Mouse (Mus musculus) CH12.LX (cell line): ENCODE measurements around the gene Samd4. TPM values are rescaled to one million over a fixed set of nuclear protein-coding genes. Genes with fewer than 3 reads are reported as not detected.

ENCODE experiments used
- DNase-seq: peaks from one replicate; pipeline ENCODE4 v3.0.0-alpha.2; 2013; ENCODE audit errors: extremely low read depth
- H3K27ac ChIP-seq: 2 replicates; pipeline ENCODE4 v1.5.1; 2012; ENCODE audit warnings: low read depth, mild to moderate bottlenecking, control low read depth, moderate library complexity; ENCODE audit not compliant: insufficient read depth
- H3K27me3 ChIP-seq: replicated peaks from 2 replicates; pipeline ENCODE3; 2012; ENCODE audit warnings: inconsistent platforms
- H3K36me3 ChIP-seq, 2 experiments: replicated peaks in 1 of 2; 2 replicates each; pipeline versions ENCODE3 to v1.6.1; 2012; ENCODE audit warnings: inconsistent platforms in 1 of 2, low read length in 1 of 2, mild to moderate bottlenecking in 1 of 2, mixed read lengths in 1 of 2, moderate library complexity in 1 of 2; ENCODE audit not compliant: control insufficient read depth in 1 of 2, insufficient read depth in 1 of 2
- H3K4me1 ChIP-seq, 2 experiments: 2 replicates each; pipeline ENCODE4 v1.6.1; 2012; ENCODE audit warnings: inconsistent platforms in 1 of 2, moderate library complexity in 1 of 2; ENCODE audit not compliant: insufficient read depth in 2 of 2, control insufficient read depth in 1 of 2
- H3K4me2 ChIP-seq: 2 replicates; pipeline ENCODE4 v1.6.1; 2012; ENCODE audit warnings: low read depth, mild to moderate bottlenecking, control low read depth; ENCODE audit not compliant: poor library complexity, insufficient read depth, severe bottlenecking
- H3K4me3 ChIP-seq, 3 experiments: fragments of 150-350 bp in 1 of 3; sonication (generic) in 1 of 3; replicated peaks in 1 of 3; 2 replicates each; pipeline versions ENCODE3 to v1.5.1; 2011 to 2012; ENCODE audit warnings: low read depth in 2 of 3, low read length in 2 of 3, mild to moderate bottlenecking in 2 of 3, moderate library complexity in 2 of 3, control low read depth in 1 of 3, improper control_type of control experiment in 1 of 3, inconsistent platforms in 1 of 3, mixed read lengths in 1 of 3; ENCODE audit not compliant: poor library complexity in 1 of 3
- H3K79me2 ChIP-seq: replicated peaks from 2 replicates; pipeline ENCODE4 v1.6.1; 2012; ENCODE audit warnings: mild to moderate bottlenecking, moderate library complexity; ENCODE audit not compliant: control insufficient read depth, poor library complexity, insufficient read depth, severe bottlenecking; ENCODE audit errors: extremely low read depth
- H3K9ac ChIP-seq: 2 replicates; pipeline ENCODE4 v1.6.1; 2012; ENCODE audit warnings: low read depth, mild to moderate bottlenecking, control low read depth, moderate library complexity; ENCODE audit not compliant: insufficient read depth
- H3K9me3 ChIP-seq: replicated peaks from 2 replicates; pipeline ENCODE3; 2012; ENCODE audit warnings: low read length, inconsistent platforms, mixed read lengths
- BHLHE40 ChIP-seq: IDR thresholded peaks from 2 replicates; pipeline ENCODE4 v1.6.1; 2011; ENCODE audit warnings: mild to moderate bottlenecking, low read depth, low read length, improper control_type of control experiment
- CHD2 ChIP-seq: IDR thresholded peaks from 2 replicates; pipeline ENCODE4 v1.6.1; 2011; ENCODE audit warnings: low read length, improper control_type of control experiment
- E2F4 ChIP-seq: IDR thresholded peaks from 2 replicates; pipeline ENCODE4 v1.6.1; 2011; ENCODE audit warnings: low read depth, low read length, improper control_type of control experiment; ENCODE audit not compliant: insufficient replicate concordance
- EP300 ChIP-seq: IDR thresholded peaks from 2 replicates; pipeline ENCODE4 v1.6.1; 2011; ENCODE audit warnings: low read length, improper control_type of control experiment
- ETS1 ChIP-seq: conservative IDR thresholded peaks from 2 replicates; pipeline ENCODE4 v1.6.1; 2012; ENCODE audit warnings: low read depth, mild to moderate bottlenecking, inconsistent platforms, low read length, improper control_type of control experiment, moderate library complexity
- GABPA ChIP-seq: IDR thresholded peaks from 2 replicates; pipeline ENCODE4 v1.6.1; 2012; ENCODE audit warnings: low read depth, low read length, improper control_type of control experiment, inconsistent platforms; ENCODE audit not compliant: insufficient replicate concordance
- HCFC1 ChIP-seq: IDR thresholded peaks from 2 replicates; pipeline ENCODE4 v1.6.1; 2012; ENCODE audit warnings: low read depth, mild to moderate bottlenecking, inconsistent platforms, low read length, improper control_type of control experiment
- IRF4 ChIP-seq: IDR thresholded peaks from 2 replicates; pipeline ENCODE4 v1.6.1; 2014; ENCODE audit warnings: low read depth, mild to moderate bottlenecking, inconsistent platforms, low read length, improper control_type of control experiment
- MAZ ChIP-seq: IDR thresholded peaks from 2 replicates; pipeline ENCODE4 v1.6.1; 2012; ENCODE audit warnings: low read depth, mild to moderate bottlenecking, inconsistent platforms, low read length, improper control_type of control experiment, moderate library complexity
- MEF2A ChIP-seq: IDR thresholded peaks from 2 replicates; pipeline ENCODE4 v1.6.1; 2014; ENCODE audit warnings: low read depth, mild to moderate bottlenecking, inconsistent platforms, low read length, improper control_type of control experiment, borderline replicate concordance
- NELFE ChIP-seq: IDR thresholded peaks from 2 replicates; pipeline ENCODE4 v1.6.1; 2011; ENCODE audit warnings: low read depth, low read length, improper control_type of control experiment
- POLR2A ChIP-seq: IDR thresholded peaks from 2 replicates; pipeline ENCODE4 v1.6.1; 2011; ENCODE audit warnings: low read depth, mild to moderate bottlenecking, improper control_type of control experiment, low read length
- POLR2AphosphoS2 ChIP-seq: IDR thresholded peaks from 2 replicates; pipeline ENCODE4 v1.6.1; 2011; ENCODE audit warnings: low read depth, low read length, improper control_type of control experiment
- RAD21 ChIP-seq: IDR thresholded peaks from 2 replicates; pipeline ENCODE4 v1.6.1; 2011; ENCODE audit warnings: low read depth, mild to moderate bottlenecking, low read length, improper control_type of control experiment, moderate library complexity
- SMC3 ChIP-seq: IDR thresholded peaks from 2 replicates; pipeline ENCODE4 v1.6.1; 2011; ENCODE audit warnings: low read depth, low read length, improper control_type of control experiment
- TBP ChIP-seq: conservative IDR thresholded peaks from 2 replicates; pipeline ENCODE4 v1.6.1; 2011; ENCODE audit warnings: low read depth, low read length, improper control_type of control experiment
- UBTF ChIP-seq: IDR thresholded peaks from 2 replicates; pipeline ENCODE4 v1.6.1; 2012; ENCODE audit warnings: low read depth, mild to moderate bottlenecking, inconsistent platforms, low read length, improper control_type of control experiment, moderate library complexity
- ZMIZ1 ChIP-seq: IDR thresholded peaks from 2 replicates; pipeline ENCODE4 v1.6.1; 2012; ENCODE audit warnings: low read depth, mild to moderate bottlenecking, inconsistent platforms, low read length, improper control_type of control experiment
- ZNF384 ChIP-seq: IDR thresholded peaks from 2 replicates; pipeline ENCODE4 v1.6.1; 2012; ENCODE audit warnings: low read depth, low read length, improper control_type of control experiment, inconsistent platforms
- dilution Hi-C: fragments of 300-500 bp; cut with MboI; formaldehyde crosslinking; loops from 2 replicates; pipeline ENCODE4 v1.14.3; 2020; ENCODE audit warnings: low sequenced_read_pairs; ENCODE audit not compliant: extremely low pct_unique_long_range_greater_than_20kb, extremely low pct_ligation_motif_present
- in situ Hi-C: fragments of 300-500 bp; cut with MboI; formaldehyde crosslinking; loops from 3 replicates; pipeline ENCODE4 v1.14.3; 2019; ENCODE audit warnings: low sequenced_read_pairs, low pct_ligation_motif_present, low pct_unique_long_range_greater_than_20kb, mixed read lengths
- polyA plus RNA-seq: library from polyadenylated mRNA; unstranded; fragments of >175 nt; gene quantifications from 2 replicates; pipeline ENCODE4 v1.2.1, GENCODE M21; 2012; ENCODE audit warnings: low read depth; ENCODE audit not compliant: insufficient read length
- total RNA-seq, 2 experiments: library from RNA; depleted of rRNA; stranded (reverse); fragments of 300-350 nt in 1 of 2; fragments of >200 nt in 1 of 2; gene quantifications; 2 replicates each; pipeline ENCODE4 v1.2.3; 2012 to 2014

Samd4 gene
- total and polyA plus RNA-seq, 3 experiments: 0.64 to 4.6 (median 1.5) TPM

- H3K4me2 ChIP-seq: no peak overlapping the region
- no peaks in the 10 kb centered on the region for H3K79me2 ChIP-seq
- H3K36me3 ChIP-seq: no peaks in the 10 kb centered on the region
- peaks cover 12% of the 10 kb centered on the region for H3K9me3 ChIP-seq
- in situ Hi-C loops (loop anchor here (25.0 kb wide), 1 partner anchor 107 kb away; the partner anchor contains the start of gene Samd4), dilution Hi-C loops (no loop called here)
- TF ChIP-seq BHLHE40 (no peak), GABPA (no peak), ZNF384 (no peak), ZMIZ1 (no peak), MAZ (no peak), E2F4 (no peak), EP300 (no peak), HCFC1 (no peak), RAD21 (no peak), UBTF (no peak), NELFE (no peak), TBP (no peak), SMC3 (no peak), POLR2AphosphoS2 (no peak)
- peaks cover 0 to 4% of the 10 kb centered on the region in 2 experiments; a peak in 1 of 4 replicates for H3K4me1 ChIP-seq
- H3K9ac ChIP-seq: no peak overlapping the region
- no peak overlapping the region for H3K4me3 ChIP-seq
- DNase-seq: no peak
- no peaks in the 10 kb centered on the region for H3K27me3 ChIP-seq
- H3K27ac ChIP-seq: no peak overlapping the region
Measured at GRCm38 (mm10) chr14:46994704-46995103, 112.0 kb downstream of the Samd4 start.

GRCm38 (mm10) chr14:46999321-47000025 lies 116.8 kb downstream of the Samd4 start:
- no peaks in the 10 kb centered on the region for H3K79me2 ChIP-seq
- no peaks in the 10 kb centered on the region for H3K9me3 ChIP-seq
- in situ Hi-C loops: loop anchor here (5.0 to 25.0 kb wide), 2 partner anchors 73 to 112 kb away; partner anchors contain the start of gene Samd4
- no peak for DNase-seq
- peak overlapping the region; percentile 91; the same call in 1 of the 2 replicates for H3K4me2 ChIP-seq
- no peaks in the 10 kb centered on the region for H3K27me3 ChIP-seq
- H3K27ac ChIP-seq: no peak overlapping the region
- no peak overlapping the region for H3K9ac ChIP-seq
- H3K4me3 ChIP-seq: no peak overlapping the region
- TF ChIP-seq CHD2: no peak
- no peak for TF ChIP-seq ETS1
- 0 out of 2 replicates have a peak, but pooled peaks have one; percentile 27 for TF ChIP-seq IRF4
- TF ChIP-seq MEF2A: 0 out of 2 replicates have a peak, but pooled peaks have one; percentile 8
- no peak for TF ChIP-seq POLR2A
- peaks cover 0 to 26% of the 10 kb centered on the region in 2 experiments; a peak in 2 of 4 replicates for H3K4me1 ChIP-seq
- no peaks in the 10 kb centered on the region for H3K36me3 ChIP-seq
- dilution Hi-C loops: no loop called here
